Mouse (Mus musculus) ES-Bruce4 (cell line): ENCODE data around the gene Lcn8. TPM values are rescaled to one million over a fixed set of nuclear protein-coding genes. Genes with fewer than 3 reads are reported as not detected.

Source experiments
- H3K27ac ChIP-seq: 2 replicates; pipeline ENCODE4 v1.5.1; 2012; ENCODE audit warnings: low read length, inconsistent platforms; ENCODE audit not compliant: insufficient read depth
- H3K27me3 ChIP-seq: 2 replicates; pipeline ENCODE4 v1.6.1; 2012; ENCODE audit warnings: mild to moderate bottlenecking, low read length, inconsistent platforms; ENCODE audit not compliant: control insufficient read depth, poor library complexity, insufficient read depth, severe bottlenecking
- H3K36me3 ChIP-seq: 2 replicates; pipeline ENCODE4 v1.6.1; 2012; ENCODE audit warnings: inconsistent platforms, mild to moderate bottlenecking, low read length, moderate library complexity; ENCODE audit not compliant: control insufficient read depth, poor library complexity, insufficient read depth, severe bottlenecking
- H3K4me1 ChIP-seq: one replicate; pipeline ENCODE4 v1.8.1; 2011; ENCODE audit warnings: low read length; ENCODE audit not compliant: control insufficient read depth, insufficient read depth
- H3K4me3 ChIP-seq: 2 replicates; pipeline ENCODE4 v1.5.1; 2011; ENCODE audit warnings: low read depth, mild to moderate bottlenecking, low read length
- H3K9ac ChIP-seq: 2 replicates; pipeline ENCODE4 v1.6.1; 2012; ENCODE audit warnings: low read depth, mild to moderate bottlenecking, inconsistent platforms; ENCODE audit not compliant: poor library complexity, severe bottlenecking
- H3K9me3 ChIP-seq: replicated peaks from 2 replicates; pipeline ENCODE4 v1.6.1; 2012; ENCODE audit warnings: mild to moderate bottlenecking, low read length, inconsistent platforms; ENCODE audit not compliant: control insufficient read depth, poor library complexity, insufficient read depth, severe bottlenecking
- CTCF ChIP-seq: IDR thresholded peaks from one replicate; pipeline ENCODE4 v1.8.1; 2011; ENCODE audit warnings: low read depth, low read length
- EP300 ChIP-seq: IDR thresholded peaks from 2 replicates; pipeline ENCODE4 v1.6.1; 2011; ENCODE audit warnings: low read depth, low read length; ENCODE audit not compliant: insufficient read depth
- POLR2A ChIP-seq: IDR thresholded peaks from one replicate; pipeline ENCODE4 v1.8.1; 2011; ENCODE audit warnings: low read length; ENCODE audit not compliant: insufficient read depth
- polyA plus RNA-seq: library from polyadenylated mRNA; stranded (reverse); fragments of >200 nt; gene quantifications from 2 replicates; pipeline ENCODE4 v1.2.4, GENCODE M21; 2011; ENCODE audit warnings: low read depth; ENCODE audit not compliant: missing spikeins, insufficient read depth, insufficient read length

Lcn8 gene
- not detected in 2 replicates for polyA plus RNA-seq

DNA sequence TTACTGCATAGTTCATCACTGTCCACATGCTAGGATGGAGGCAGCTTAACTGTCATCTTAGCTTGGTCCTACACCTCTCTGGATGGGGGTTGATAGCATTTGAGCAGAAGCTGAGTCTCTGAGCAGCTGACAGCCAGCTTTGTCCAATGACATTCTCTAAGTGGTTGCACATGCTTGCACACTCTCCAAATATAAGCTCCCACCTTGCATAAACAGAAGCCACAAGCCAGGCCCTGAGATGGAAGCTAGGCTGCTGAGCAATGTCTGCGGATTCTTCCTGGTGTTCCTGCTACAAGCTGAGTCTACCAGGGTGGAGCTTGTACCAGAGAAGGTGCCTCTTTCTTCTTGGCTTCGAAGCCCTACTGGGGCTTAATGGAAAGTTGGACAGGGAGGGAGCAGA lies at the start of gene Lcn8:
Lcn8 (plus strand) TSS at position 219 of the 400 bp plus-strand sequence.
- H3K36me3 ChIP-seq, result no peaks in the 10 kb centered on the region
- H3K9ac ChIP-seq, result no peak within 1 kb of the TSS
- no peaks in the 10 kb centered on the region for H3K27me3 ChIP-seq
- H3K9me3 ChIP-seq, result no peaks in the 10 kb centered on the region
- H3K4me1 ChIP-seq, result no peaks in the 10 kb centered on the region
- no peak for TF ChIP-seq CTCF
- TF ChIP-seq EP300, result no peak
- no peak for TF ChIP-seq POLR2A
- H3K27ac ChIP-seq, result no peak within 1 kb of the TSS
- no peak within 1 kb of the TSS for H3K4me3 ChIP-seq

DNA sequence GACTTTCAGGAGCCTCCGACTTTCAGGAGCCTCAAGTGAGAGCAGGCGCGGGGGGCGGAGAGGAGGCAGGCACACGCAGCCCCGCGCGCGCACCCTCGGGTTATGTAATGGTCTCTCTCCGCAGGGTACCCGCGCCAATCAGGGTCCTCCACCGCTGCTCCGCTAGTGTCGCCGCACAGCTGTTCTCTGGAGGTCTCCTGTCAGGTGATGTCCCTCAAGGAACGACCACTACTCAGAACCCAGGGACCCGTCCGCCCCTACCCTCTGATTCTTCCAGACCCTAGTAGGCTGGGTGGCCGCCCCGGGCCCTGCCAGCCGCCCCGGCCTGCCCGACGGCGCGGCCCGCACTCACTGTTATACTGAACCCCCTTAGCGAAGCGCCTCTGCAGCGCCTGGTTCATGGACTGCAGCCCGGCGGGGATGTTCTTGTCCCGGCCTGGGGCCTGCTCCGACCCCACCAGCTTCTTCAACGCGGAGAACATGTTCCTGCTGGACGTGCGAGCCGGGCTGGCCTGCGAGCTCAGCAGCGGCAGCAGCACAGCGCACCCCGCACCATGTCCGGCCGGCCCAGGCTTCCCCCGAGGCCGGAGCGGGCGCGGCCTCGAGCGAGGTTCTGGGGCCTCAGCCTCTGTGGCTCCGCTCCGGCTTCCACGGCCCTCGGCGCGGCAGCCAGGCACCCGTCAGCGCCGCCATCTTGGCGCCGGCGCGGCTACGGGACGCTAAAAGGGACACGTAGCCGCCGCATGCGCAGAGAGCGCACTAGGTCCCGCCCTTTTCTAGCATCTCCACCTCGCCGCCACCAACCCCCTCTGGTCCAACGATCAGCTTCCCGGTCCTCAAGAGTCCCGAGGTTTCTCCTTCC lies 44.9 kb upstream of the Lcn8 start, which contains the start of gene Rabl6:
Rabl6 (minus strand) TSS at position 761 of the 862 bp plus-strand sequence.
- Histone ChIP-seq H3K27ac (no peak within 1 kb of the TSS), H3K27me3 (peaks cover 3% of the 10 kb centered on the region; the same call in 1 of the 2 replicates), H3K36me3 (no peaks in the 10 kb centered on the region), H3K9me3 (no peaks in the 10 kb centered on the region), H3K9ac (peak within 1 kb of the TSS; percentile 97), H3K4me3 (peak within 1 kb of the TSS; percentile 98), H3K4me1 (no peaks in the 10 kb centered on the region)
- TF ChIP-seq CTCF, result no peak
- 0 out of 2 replicates have a peak, but pooled peaks have one; percentile 38 for TF ChIP-seq EP300
- TF ChIP-seq POLR2A, result no peak

DNA sequence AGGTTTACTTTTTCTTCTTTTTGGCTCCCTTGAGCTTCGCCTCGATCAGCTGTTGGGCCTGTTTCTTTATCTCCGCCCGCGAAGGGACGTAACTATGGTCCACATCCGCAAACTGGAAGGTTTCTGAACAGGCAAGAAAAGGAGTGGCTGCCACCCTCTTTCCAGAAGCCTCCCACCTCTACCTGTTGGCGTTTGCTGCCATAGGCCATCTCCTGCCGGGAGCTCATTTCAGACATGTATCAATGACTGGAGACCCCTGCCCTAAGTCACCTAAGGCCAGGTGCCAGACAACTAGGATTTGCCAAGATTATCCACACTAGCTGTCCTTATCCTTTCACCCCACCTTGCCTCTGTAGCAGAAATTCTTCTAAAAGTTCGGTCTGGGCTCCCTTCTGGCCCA lies 44.2 kb upstream of the Lcn8 start:
- H3K4me3 ChIP-seq, result no peak overlapping the region
- H3K9ac ChIP-seq, result no peak overlapping the region
- no peaks in the 10 kb centered on the region for H3K9me3 ChIP-seq
- no peaks in the 10 kb centered on the region for H3K4me1 ChIP-seq
- TF ChIP-seq POLR2A, result no peak
- TF ChIP-seq EP300, result no peak
- no peak for TF ChIP-seq CTCF
- H3K27ac ChIP-seq, result no peak overlapping the region
- peaks cover 3% of the 10 kb centered on the region; the same call in 1 of the 2 replicates for H3K27me3 ChIP-seq
- no peaks in the 10 kb centered on the region for H3K36me3 ChIP-seq

DNA sequence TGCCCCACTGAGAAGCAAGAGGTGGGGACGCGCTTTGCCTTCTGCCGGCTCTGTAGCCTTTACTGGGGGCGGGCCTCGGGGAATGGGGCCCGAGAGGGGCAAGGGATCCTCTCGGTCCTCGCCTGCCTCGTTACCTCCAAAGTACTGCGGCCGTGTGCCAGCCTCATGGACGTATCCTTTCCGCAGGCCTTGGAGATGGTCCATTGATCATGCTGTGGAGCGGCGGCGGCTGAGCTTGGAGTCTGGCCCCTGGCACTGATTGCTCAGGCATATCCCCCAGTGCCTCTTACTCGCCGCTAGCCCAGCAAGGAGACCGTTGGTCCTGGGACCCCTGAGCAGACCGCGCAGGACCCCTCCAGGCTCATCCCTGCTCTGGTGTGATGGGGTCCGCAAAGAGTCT lies 36.5 kb upstream of the Lcn8 start:
- H3K4me1 ChIP-seq, result no peaks in the 10 kb centered on the region
- peak overlapping the region; percentile 14 for H3K4me3 ChIP-seq
- H3K27me3 ChIP-seq, result 0 out of 2 replicates have a peak, but pooled peaks cover 1% of the 10 kb centered on the region
- no peaks in the 10 kb centered on the region for H3K36me3 ChIP-seq
- no peaks in the 10 kb centered on the region for H3K9me3 ChIP-seq
- H3K27ac ChIP-seq, result no peak overlapping the region
- H3K9ac ChIP-seq, result peak overlapping the region; percentile 15; the same call in 1 of the 2 replicates
- no peak for TF ChIP-seq POLR2A

DNA sequence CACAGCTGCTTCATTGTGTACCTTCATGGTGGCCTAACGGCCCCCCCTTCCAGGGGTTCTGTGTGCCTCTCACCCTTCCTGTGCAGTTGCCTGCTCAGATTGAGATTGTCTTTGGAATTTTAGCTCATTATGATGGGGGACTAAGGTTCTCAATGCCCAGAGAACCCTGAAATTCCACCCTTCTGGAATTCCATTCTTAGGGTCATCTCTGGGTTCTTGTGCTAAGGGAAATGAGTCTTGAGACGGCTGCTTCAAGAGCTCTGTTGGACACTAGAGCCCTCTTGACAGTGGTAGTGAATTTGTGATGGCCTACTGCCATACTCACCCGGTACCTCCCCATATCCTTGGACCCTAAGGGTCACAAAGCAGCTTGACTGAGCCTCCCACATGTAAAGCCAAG lies 35.3 kb upstream of the Lcn8 start, which contains the start of gene Ccdc183:
Ccdc183 (minus strand) TSS at position 101 of the 400 bp plus-strand sequence.
- no peak within 1 kb of the TSS for H3K27ac ChIP-seq
- peak within 1 kb of the TSS; percentile 14 for H3K4me3 ChIP-seq
- H3K27me3 ChIP-seq, result 0 out of 2 replicates have a peak, but pooled peaks cover 1% of the 10 kb centered on the region
- TF ChIP-seq POLR2A, result no peak
- no peak for TF ChIP-seq CTCF
- no peak for TF ChIP-seq EP300
- no peaks in the 10 kb centered on the region for H3K9me3 ChIP-seq
- H3K36me3 ChIP-seq, result no peaks in the 10 kb centered on the region
- no peaks in the 10 kb centered on the region for H3K4me1 ChIP-seq
- no peak within 1 kb of the TSS for H3K9ac ChIP-seq

DNA sequence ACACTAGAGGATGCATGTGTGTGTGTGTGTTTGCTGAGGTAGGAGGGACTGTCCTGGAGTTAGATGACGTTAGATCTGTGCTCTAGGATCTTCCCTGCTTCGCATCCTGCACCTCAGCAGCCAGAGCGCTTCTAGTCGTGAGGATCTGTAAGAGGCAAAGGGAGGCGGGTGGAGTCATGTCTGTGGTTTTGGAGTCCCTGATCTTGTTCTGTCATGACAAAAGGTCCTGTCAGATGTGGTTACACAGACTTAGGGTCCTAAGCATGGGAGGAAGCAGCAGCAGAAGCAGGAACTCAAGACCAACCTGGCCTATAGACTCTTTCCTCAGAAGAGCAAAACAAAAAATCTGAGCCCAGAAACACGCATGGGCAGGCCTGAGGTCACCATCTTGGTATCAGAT lies 32.5 kb upstream of the Lcn8 start:
- Histone ChIP-seq H3K27ac (no peak overlapping the region), H3K9ac (no peak overlapping the region), H3K36me3 (no peaks in the 10 kb centered on the region), H3K4me1 (no peaks in the 10 kb centered on the region), H3K9me3 (no peaks in the 10 kb centered on the region), H3K27me3 (0 out of 2 replicates have a peak, but pooled peaks cover 1% of the 10 kb centered on the region), H3K4me3 (no peak overlapping the region)
- no peak for TF ChIP-seq EP300
- TF ChIP-seq CTCF, result no peak
- TF ChIP-seq POLR2A, result no peak
